Mouse (Mus musculus): Measurements from ENCODE around the gene Zfp57. TPM values are rescaled to one million over a fixed set of nuclear protein-coding genes. Genes with fewer than 3 reads are reported as not detected.

Zfp57 gene
- polyA plus RNA-seq, 1 experiment = 80.0 TPM

GRCm38 (mm10) chr17:37049570-37050310, 48.8 kb downstream of the Zfp57 start:
- no peak overlapping the region for H3K27ac ChIP-seq (ENCODE audit: insufficient read depth, low read length)
- H3K4me1 ChIP-seq (ENCODE audit: control insufficient read depth, insufficient read depth, low read length) = peaks cover under 1% of the 10 kb centered on the region; the same call in 1 of the 2 replicates
- peak; percentile 40 for TF ChIP-seq CTCF (IDR thresholded peaks at IDR 0.05; ENCODE audit: borderline replicate concordance, insufficient read depth, low read length)
- no peak for TF ChIP-seq POLR2A (IDR thresholded peaks at IDR 0.05; ENCODE audit: low read depth, low read length)
- peak overlapping the region; percentile 28 for H3K4me3 ChIP-seq (ENCODE audit: insufficient read depth, low read length)

- Histone ChIP-seq H3K27ac (ENCODE audit: insufficient read depth, low read length) (no peak overlapping the region), H3K4me1 (ENCODE audit: control insufficient read depth, insufficient read depth, low read length) (no peaks in the 10 kb centered on the region), H3K4me3 (ENCODE audit: insufficient read depth, low read length) (peak overlapping the region; percentile 28)
- TF ChIP-seq POLR2A (IDR thresholded peaks at IDR 0.05; ENCODE audit: low read depth, low read length) = peak; percentile 96
- no peak for TF ChIP-seq CTCF (IDR thresholded peaks at IDR 0.05; ENCODE audit: borderline replicate concordance, insufficient read depth, low read length)
Measured at GRCm38 (mm10) chr17:37050399-37050798, 49.4 kb downstream of the Zfp57 start.

GRCm38 (mm10) chr17:37050876-37051275, 49.9 kb downstream of the Zfp57 start:
- Histone ChIP-seq H3K4me3 (ENCODE audit: insufficient read depth, low read length) (peak overlapping the region; percentile 28), H3K27ac (ENCODE audit: insufficient read depth, low read length) (no peak overlapping the region), H3K4me1 (ENCODE audit: control insufficient read depth, insufficient read depth, low read length) (no peaks in the 10 kb centered on the region)
- TF ChIP-seq POLR2A (IDR thresholded peaks at IDR 0.05; ENCODE audit: low read depth, low read length) = no peak
- TF ChIP-seq CTCF (IDR thresholded peaks at IDR 0.05; ENCODE audit: borderline replicate concordance, insufficient read depth, low read length) = no peak

GRCm38 (mm10) chr17:37051745-37052144, 50.8 kb downstream of the Zfp57 start:
- Histone ChIP-seq H3K4me3 (ENCODE audit: insufficient read depth, low read length) (no peak overlapping the region), H3K4me1 (ENCODE audit: control insufficient read depth, insufficient read depth, low read length) (no peaks in the 10 kb centered on the region), H3K27ac (ENCODE audit: insufficient read depth, low read length) (no peak overlapping the region)
- no peak for TF ChIP-seq POLR2A (IDR thresholded peaks at IDR 0.05; ENCODE audit: low read depth, low read length)
- no peak for TF ChIP-seq CTCF (IDR thresholded peaks at IDR 0.05; ENCODE audit: borderline replicate concordance, insufficient read depth, low read length)

GRCm38 (mm10) chr17:37056957-37057356, 56.0 kb downstream of the Zfp57 start:
- TF ChIP-seq POLR2A (IDR thresholded peaks at IDR 0.05; ENCODE audit: low read depth, low read length) (no peak), CTCF (IDR thresholded peaks at IDR 0.05; ENCODE audit: borderline replicate concordance, insufficient read depth, low read length) (no peak)
- Histone ChIP-seq H3K4me3 (ENCODE audit: insufficient read depth, low read length) (no peak overlapping the region), H3K27ac (ENCODE audit: insufficient read depth, low read length) (no peak overlapping the region), H3K4me1 (ENCODE audit: control insufficient read depth, insufficient read depth, low read length) (peaks cover 3% of the 10 kb centered on the region)

Other genes starting within 250 kb of the Zfp57 start
- not detected in 2 replicates for gene H2-M10.5, start 228.3 kb upstream of the Zfp57 start, polyA plus RNA-seq (2011; ENCODE audit: insufficient read length, low read depth, missing spikeins)
- not detected in 2 replicates for gene H2-M10.6, start 189.0 kb upstream of the Zfp57 start, polyA plus RNA-seq (2011; ENCODE audit: insufficient read length, low read depth, missing spikeins)
- gene Trim26, start 164.0 kb upstream of the Zfp57 start, polyA plus RNA-seq (2011; ENCODE audit: insufficient read length, low read depth, missing spikeins) = 46.6 and 49.5 TPM in 2 replicates
- not detected in 2 replicates for gene Trim15, start 134.0 kb upstream of the Zfp57 start, polyA plus RNA-seq (2011; ENCODE audit: insufficient read length, low read depth, missing spikeins)
- not detected in 2 replicates for gene Trim10, start 131.6 kb upstream of the Zfp57 start, polyA plus RNA-seq (2011; ENCODE audit: insufficient read length, low read depth, missing spikeins)
- gene Trim40, start 111.0 kb upstream of the Zfp57 start, polyA plus RNA-seq (2011; ENCODE audit: insufficient read length, low read depth, missing spikeins) = not detected in 2 replicates
- gene Trim31, start 103.0 kb upstream of the Zfp57 start, polyA plus RNA-seq (2011; ENCODE audit: insufficient read length, low read depth, missing spikeins) = not detected in 2 replicates
- 0.44 and 0.92 TPM in 2 replicates for gene Rnf39, start 58.2 kb upstream of the Zfp57 start, polyA plus RNA-seq (2011; ENCODE audit: insufficient read length, low read depth, missing spikeins)
- 60.4 and 65.2 TPM in 2 replicates for gene Ppp1r11, start 49.4 kb upstream of the Zfp57 start, polyA plus RNA-seq (2011; ENCODE audit: insufficient read length, low read depth, missing spikeins)
- 37.8 and 55.0 TPM in 2 replicates for gene Znrd1, start 42.6 kb upstream of the Zfp57 start, polyA plus RNA-seq (2011; ENCODE audit: insufficient read length, low read depth, missing spikeins)
- 9.0 and 11.6 TPM in 2 replicates for gene Znrd1as, start 42.6 kb upstream of the Zfp57 start, polyA plus RNA-seq (2011; ENCODE audit: insufficient read length, low read depth, missing spikeins)
- not detected in 2 replicates for gene 2410137M14Rik, start 19.9 kb upstream of the Zfp57 start, polyA plus RNA-seq (2011; ENCODE audit: insufficient read length, low read depth, missing spikeins)
- gene H2-M5, start 11.6 kb upstream of the Zfp57 start, polyA plus RNA-seq (2011; ENCODE audit: insufficient read length, low read depth, missing spikeins) = 0.51 and 1.1 TPM in 2 replicates
- not detected in 2 replicates for gene Mog, start 22.2 kb downstream of the Zfp57 start, polyA plus RNA-seq (2011; ENCODE audit: insufficient read length, low read depth, missing spikeins)
- gene Gabbr1, start 44.8 kb downstream of the Zfp57 start, polyA plus RNA-seq (2011; ENCODE audit: insufficient read length, low read depth, missing spikeins) = 49.1 and 56.8 TPM in 2 replicates
- gene Olfr90, start 87.3 kb downstream of the Zfp57 start, polyA plus RNA-seq (2011; ENCODE audit: insufficient read length, low read depth, missing spikeins) = not detected in 2 replicates
- not detected in 2 replicates for gene Olfr91, start 97.1 kb downstream of the Zfp57 start, polyA plus RNA-seq (2011; ENCODE audit: insufficient read length, low read depth, missing spikeins)
- not detected in 2 replicates for gene Olfr92, start 118.9 kb downstream of the Zfp57 start, polyA plus RNA-seq (2011; ENCODE audit: insufficient read length, low read depth, missing spikeins)
- not detected in 2 replicates for gene Olfr93, start 160.3 kb downstream of the Zfp57 start, polyA plus RNA-seq (2011; ENCODE audit: insufficient read length, low read depth, missing spikeins)
- gene Ubd, start 192.7 kb downstream of the Zfp57 start, polyA plus RNA-seq (2011; ENCODE audit: insufficient read length, low read depth, missing spikeins) = not detected in 2 replicates
- gene Olfr94, start 199.8 kb downstream of the Zfp57 start, polyA plus RNA-seq (2011; ENCODE audit: insufficient read length, low read depth, missing spikeins) = not detected in 2 replicates
- gene Olfr95, start 212.0 kb downstream of the Zfp57 start, polyA plus RNA-seq (2011; ENCODE audit: insufficient read length, low read depth, missing spikeins) = not detected in 2 replicates
- gene Olfr96, start 219.0 kb downstream of the Zfp57 start, polyA plus RNA-seq (2011; ENCODE audit: insufficient read length, low read depth, missing spikeins) = not detected in 2 replicates
- not detected in 2 replicates for gene Olfr97, start 236.2 kb downstream of the Zfp57 start, polyA plus RNA-seq (2011; ENCODE audit: insufficient read length, low read depth, missing spikeins)

All from embryonic fibroblast, embryonic 13.5 days (primary cell).